Mouse (Mus musculus) small intestine, adult 2 months (tissue): Measurements from ENCODE around the gene Dse.

Source experiments
- CTCF ChIP-seq: fragments of 200-500 bp; IDR thresholded peaks from 2 replicates; pipeline ENCODE4 v1.5.1; 2012; ENCODE audit warnings: low read depth, mild to moderate bottlenecking, control low read depth, inconsistent platforms, low read length, moderate library complexity, mixed read lengths; ENCODE audit not compliant: insufficient replicate concordance, insufficient read length; ENCODE audit errors: extremely low read depth
- POLR2A ChIP-seq: fragments of 200-500 bp; IDR thresholded peaks from 2 replicates; pipeline ENCODE4 v1.6.1; 2012; ENCODE audit warnings: low read depth, mild to moderate bottlenecking, control low read depth, inconsistent platforms, low read length, moderate library complexity

GRCm38 (mm10) chr10:34141693-34142092 is 65.8 kb downstream of the Dse start:
- TF ChIP-seq CTCF = no peak
- no peak for TF ChIP-seq POLR2A
